Mouse (Mus musculus) frontal cortex, adult 2 months (tissue): ENCODE measurements around the gene Glg1. TPM values are rescaled to one million over a fixed set of nuclear protein-coding genes. Genes with fewer than 3 reads are reported as not detected.
"Not testable (repeated sequence)": the region's sequence is repeated elsewhere in the genome, so short reads cannot be mapped to it uniquely, and the experiment has no call there.

Source experiments
- DNase-seq, 2 experiments: peaks; one replicate each; pipeline ENCODE4 v3.0.0; 2022; ENCODE audit warnings: low spot score in 1 of 2; ENCODE audit errors: extremely low spot score in 1 of 2
- polyA plus RNA-seq: library from polyadenylated mRNA; depleted of rRNA; stranded (reverse); fragments of >200 nt; gene quantifications from 2 replicates; pipeline ENCODE4 v1.2.3, GENCODE M21; 2012

Glg1 gene
- polyA plus RNA-seq, 1 experiment: 70.4 TPM

DNA sequence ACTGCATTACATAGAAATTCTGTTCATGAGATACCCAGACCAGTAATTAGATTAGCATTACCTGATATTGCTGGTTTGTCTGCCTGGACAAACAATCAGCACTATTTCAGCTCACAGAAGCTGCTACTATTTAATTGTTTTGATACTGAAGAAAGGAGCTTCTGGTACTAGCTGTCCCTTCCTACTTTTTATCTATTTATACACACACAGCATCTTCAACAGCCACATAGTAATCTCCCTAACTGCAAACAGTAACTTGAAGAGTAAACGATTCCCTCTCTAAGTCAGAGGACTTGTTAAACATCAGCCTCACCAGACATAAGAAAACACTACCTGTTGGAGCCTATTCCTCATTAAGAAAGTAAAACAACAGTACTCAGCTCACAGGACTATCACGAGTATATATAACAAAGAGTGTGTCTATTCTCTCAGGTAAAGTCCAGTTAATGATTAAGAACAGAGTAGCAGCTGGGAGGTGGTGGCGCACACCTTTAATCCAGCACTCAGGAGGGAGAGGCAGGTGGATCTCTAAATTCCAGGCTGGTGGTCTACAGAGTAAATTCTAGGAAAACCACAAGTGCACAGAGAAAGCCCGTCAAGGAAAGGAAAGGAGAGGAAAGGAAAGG is 6.4 kb downstream of the Glg1 start:
- DNase-seq: no peak

DNA sequence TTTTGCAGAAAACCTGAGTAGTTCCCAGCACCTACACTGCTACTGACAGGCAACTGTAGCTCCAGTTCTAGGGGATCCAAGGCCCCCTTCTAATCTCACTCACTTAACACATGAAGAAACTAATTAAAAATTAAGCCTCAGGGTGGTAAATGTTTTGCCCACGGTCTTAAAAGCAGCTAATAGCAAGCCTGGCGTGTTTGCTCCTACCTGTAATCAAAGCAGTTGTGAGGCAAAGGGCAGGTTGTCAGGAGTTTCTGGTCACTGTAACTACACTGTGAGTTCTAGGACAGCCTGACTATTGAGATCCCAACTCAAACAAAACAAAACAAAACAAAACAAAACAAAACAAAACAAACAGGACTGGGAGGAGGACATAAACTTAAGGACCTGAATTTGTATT is 8.9 kb downstream of the Glg1 start:
- no peak for DNase-seq

GRCm38 (mm10) chr8:111248136-111248535 is 10.9 kb downstream of the Glg1 start:
- DNase-seq: no peak

- not testable (repeated sequence) for DNase-seq
These were observed 12.2 kb downstream of the Glg1 start for GRCm38 (mm10) chr8:111246864-111247263.

GRCm38 (mm10) chr8:111246287-111246830 is 12.7 kb downstream of the Glg1 start:
- DNase-seq: no peak

DNA sequence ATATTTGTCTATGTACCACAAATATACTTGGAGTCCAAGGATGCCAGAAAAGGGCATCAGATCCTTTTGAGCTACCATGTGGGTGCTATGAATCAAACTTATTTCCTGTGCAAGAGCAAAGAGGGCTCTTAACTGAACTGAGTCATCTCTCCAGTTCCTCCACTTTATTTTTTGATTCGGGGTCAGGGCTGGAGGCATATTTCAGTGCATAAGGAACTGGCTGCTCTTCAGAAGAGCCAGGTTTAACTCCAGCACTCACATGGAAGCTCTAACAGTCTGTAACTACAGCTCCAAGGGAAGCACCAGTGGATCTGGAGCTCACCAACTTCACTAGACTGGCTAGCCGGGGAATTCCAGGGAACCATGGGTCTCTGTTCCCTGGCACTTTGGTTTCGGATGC is 21.7 kb downstream of the Glg1 start:
- no peak for DNase-seq

- no peak for DNase-seq
These were observed 25.3 kb downstream of the Glg1 start for GRCm38 (mm10) chr8:111233730-111234129.

DNA sequence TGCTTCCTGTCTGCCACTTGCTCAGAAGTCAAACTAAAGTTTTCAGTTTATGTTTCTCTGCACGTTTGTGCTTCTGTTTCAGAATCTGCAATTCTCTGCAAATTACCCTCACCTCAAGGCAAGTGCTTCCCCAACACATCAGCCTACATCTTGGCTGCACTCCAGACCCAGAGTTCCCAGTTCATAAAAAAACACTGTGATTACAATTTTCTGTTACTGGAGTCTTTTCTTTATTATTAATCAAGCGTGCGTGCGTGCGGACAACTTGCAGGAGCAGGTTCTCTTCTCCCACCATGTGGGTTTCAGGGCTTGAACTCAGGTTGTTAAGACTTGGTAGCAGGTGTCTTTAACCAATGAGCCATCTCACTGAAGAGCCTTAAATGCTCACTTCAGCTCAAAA is 34.9 kb downstream of the Glg1 start:
- DNase-seq: peak; percentile 7 to 29

- DNase-seq: peak; percentile 73 to 84
These were observed 40.9 kb downstream of the Glg1 start for GRCm38 (mm10) chr8:111218107-111218506.

DNA sequence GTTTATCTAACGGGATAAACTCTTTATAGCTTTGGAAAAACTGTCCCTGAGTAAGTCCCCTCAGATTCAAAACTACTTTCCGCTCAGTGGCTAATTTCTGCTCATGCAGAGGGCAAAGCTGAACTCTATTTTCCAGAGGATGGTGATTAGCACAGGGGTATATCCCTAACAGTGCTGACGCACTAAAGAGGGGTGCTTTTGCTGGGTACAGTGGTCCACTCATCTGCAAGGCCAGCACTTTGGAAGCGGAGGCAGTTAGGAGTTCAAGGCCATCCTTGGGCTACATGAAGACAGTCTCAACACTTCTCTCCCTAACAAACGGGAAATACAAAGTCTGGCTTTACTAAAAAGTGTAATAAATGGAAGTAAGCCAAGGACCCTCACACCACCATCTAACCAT is 45.6 kb downstream of the Glg1 start:
- DNase-seq: no peak

GRCm38 (mm10) chr8:111211180-111211579 is 47.8 kb downstream of the Glg1 start:
- peak in 1 of 2 experiments; percentile 35 for DNase-seq

DNA sequence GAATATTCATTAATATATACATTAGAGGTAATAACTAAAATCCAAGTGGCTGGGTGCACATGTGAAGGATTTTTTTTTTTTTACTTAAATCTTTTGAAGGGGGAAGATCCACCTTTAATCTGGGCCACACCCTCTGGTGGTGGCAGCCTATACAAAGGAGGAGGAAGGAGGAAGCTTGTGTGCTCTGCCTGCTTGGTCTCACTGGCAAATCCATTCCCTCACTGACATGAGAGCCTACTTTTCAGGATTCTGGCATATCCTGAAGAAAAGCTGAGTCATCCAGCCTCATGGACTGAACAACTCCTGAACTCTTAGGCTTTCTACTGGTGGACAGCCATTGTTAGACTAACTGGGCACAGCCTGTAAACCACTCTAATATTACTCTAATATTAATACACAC is 49.1 kb downstream of the Glg1 start:
- no peak for DNase-seq

GRCm38 (mm10) chr8:111206321-111206720 is 52.7 kb downstream of the Glg1 start:
- DNase-seq: no peak

DNA sequence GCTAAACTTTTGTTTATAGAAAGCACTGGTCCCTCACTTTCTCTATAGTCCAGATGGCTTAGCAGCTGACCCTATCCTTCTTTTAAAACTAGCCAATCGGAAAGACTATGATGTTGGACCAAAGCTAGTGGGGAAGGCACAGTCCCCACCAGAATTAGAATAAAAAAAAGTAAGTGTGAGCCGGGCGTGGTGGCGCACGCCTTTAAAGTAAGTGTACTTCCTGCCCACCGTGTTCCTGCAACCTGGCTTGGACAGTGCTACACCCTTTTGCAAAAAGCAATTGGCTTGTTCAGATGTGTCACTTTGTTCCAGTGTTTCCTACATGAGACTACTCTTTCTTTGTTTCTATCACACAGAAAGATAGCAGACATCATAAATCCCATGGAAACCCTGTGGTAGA is 54.0 kb downstream of the Glg1 start:
- no peak for DNase-seq

DNA sequence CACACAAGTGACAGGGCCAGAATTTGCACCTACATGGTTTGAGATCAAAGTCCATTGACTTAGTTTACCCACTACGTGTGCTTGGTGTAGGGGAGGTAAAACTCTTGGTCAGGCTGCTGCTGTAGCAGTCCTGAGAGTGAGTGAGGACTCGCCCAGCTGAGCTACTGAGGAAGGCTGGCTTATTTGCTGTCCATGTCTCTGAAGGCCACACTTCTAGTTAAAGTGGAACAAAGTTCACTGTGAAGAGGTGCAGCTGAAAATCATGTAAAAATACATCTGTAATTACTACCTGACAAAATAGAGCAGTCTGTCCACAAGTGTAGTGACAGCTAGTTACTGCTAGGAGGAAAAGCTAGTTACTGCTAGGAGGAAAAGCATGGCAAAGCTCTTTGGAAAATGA is 55.7 kb downstream of the Glg1 start:
- DNase-seq: no peak

- DNase-seq: no peak
These were observed 61.0 kb downstream of the Glg1 start for GRCm38 (mm10) chr8:111197966-111198365.

DNA sequence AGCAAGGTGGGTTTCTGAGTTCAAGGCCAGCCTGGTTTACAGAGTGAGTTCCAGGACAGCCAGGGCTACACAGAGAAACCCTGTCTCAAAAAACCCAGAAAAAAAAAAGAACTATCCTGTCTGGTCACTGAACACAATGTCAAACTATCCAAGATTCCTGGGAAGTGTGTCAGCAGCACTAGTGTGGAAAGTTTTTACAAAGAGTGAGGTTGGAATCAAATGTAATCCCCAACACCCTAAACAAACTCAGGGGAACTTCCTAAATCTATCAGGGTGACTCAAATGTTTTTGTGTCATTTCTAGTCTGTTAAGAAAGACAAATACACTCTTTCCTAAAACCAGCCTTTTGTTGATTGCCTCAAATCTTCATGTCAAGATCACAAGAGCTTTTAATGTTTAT is 62.8 kb downstream of the Glg1 start:
- no peak for DNase-seq

DNA sequence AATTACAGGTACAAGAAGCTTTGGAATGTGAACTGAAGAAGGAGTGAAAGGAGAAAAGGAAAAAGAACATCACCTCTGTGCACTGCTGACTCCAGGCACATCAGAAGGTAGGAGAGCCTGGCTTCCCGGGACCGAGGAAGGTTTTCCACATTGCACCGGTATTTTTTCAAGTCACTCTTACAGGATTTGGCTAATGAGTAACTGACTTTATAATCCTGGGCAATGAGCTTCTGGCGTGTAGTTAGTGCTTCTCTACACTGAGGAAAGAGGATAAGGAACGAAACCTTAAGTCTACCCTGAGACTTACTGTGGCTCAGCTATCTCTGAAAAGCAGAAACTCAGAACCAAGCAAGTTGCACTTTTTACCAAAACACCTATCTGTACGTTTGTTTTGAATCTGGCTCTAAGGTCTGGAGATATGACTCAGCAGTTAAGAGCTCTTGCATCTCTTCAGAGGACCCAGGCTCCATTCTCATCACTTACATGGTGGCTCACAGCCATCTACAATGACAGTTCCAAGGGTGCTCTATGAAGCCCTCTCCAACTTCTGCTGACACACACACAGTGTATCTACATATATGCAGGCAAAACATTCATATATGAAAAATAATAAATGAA is 70.3 kb downstream of the Glg1 start:
- no peak for DNase-seq

- no peak for DNase-seq
These were observed 71.5 kb downstream of the Glg1 start for GRCm38 (mm10) chr8:111187470-111187869.

DNA sequence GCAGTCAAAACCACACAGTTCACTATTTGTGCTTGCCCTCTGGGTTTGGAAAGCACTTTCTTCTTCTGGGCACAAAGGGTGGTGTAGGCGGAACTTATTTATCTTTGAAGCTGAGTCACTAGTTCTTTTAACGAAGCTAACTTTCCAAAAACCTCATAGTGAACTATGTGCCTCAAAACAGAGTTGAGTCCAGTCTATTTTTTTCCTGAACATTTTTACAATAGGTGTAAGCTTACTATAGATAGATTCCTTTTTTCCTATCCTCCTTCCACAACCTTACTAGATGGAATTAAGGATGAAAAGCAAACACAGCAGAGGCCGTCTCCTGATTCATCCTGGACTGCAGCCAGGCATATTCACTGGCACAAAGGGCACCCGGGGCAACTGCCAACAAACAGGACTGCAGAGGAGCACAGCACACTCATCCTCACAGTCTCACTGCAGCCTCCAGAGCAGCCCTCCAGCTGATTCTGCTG is 73.5 kb downstream of the Glg1 start:
- peak; percentile 20 to 65 for DNase-seq

GRCm38 (mm10) chr8:111171661-111172060 is 87.4 kb downstream of the Glg1 start:
- DNase-seq: no peak

DNA sequence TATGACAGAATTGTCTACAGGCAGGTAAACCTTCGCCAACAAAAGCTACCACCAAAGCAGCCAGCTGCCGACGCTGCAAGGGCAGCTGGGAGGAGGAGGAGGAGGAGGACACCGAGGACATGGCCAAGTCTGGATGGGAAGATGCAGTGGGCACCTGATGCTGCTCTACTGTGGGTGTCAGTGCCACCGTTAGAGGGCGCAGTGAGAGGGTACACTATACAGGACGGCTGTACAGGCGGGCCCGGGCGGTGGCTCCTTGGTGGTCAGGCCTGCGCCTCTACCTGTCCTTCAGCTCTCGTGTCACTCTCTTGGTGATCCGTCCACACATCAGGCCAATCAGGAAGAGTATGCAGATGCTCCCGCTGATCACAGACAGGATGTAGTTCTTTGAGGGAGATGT is 101.4 kb downstream of the Glg1 start:
- peak in 1 of 2 experiments; percentile 62 for DNase-seq
